Mouse (Mus musculus) spleen, adult 2 months (tissue): ENCODE measurements around the gene Atxn1. TPM values are rescaled to one million over a fixed set of nuclear protein-coding genes. Genes with fewer than 3 reads are reported as not detected.

Experiments
- DNase-seq, 2 experiments: peaks; one replicate each; pipeline versions ENCODE4 v3.0.0 to v3.0.0-alpha.2; 2012 to 2021; ENCODE audit warnings: low spot score in 2 of 2, low read depth in 1 of 2
- H3K27ac ChIP-seq: fragments of 200-500 bp; 2 replicates; pipeline ENCODE4 v1.5.1; 2012; ENCODE audit warnings: low read length, inconsistent platforms; ENCODE audit not compliant: insufficient read depth
- H3K27me3 ChIP-seq: fragments of 200-500 bp; 2 replicates; pipeline ENCODE4 v1.6.1; 2012; ENCODE audit warnings: mild to moderate bottlenecking, moderate library complexity, low read length, inconsistent platforms; ENCODE audit not compliant: control insufficient read depth, insufficient read depth
- H3K36me3 ChIP-seq: fragments of 200-500 bp; 2 replicates; pipeline ENCODE4 v1.6.1; 2012; ENCODE audit warnings: mild to moderate bottlenecking, low read length, inconsistent platforms; ENCODE audit not compliant: control insufficient read depth, insufficient read depth
- H3K4me1 ChIP-seq: fragments of 200-500 bp; 2 replicates; pipeline ENCODE4 v1.6.1; 2011; ENCODE audit warnings: inconsistent platforms; ENCODE audit not compliant: control insufficient read depth, insufficient read depth, insufficient read length
- H3K4me3 ChIP-seq: fragments of 200-500 bp; 2 replicates; pipeline ENCODE4 v1.5.1; 2011; ENCODE audit warnings: mild to moderate bottlenecking, inconsistent platforms; ENCODE audit not compliant: insufficient read depth, insufficient read length; ENCODE audit errors: extremely low read depth
- CTCF ChIP-seq: fragments of 200-500 bp; IDR thresholded peaks from 2 replicates; pipeline ENCODE4 v1.5.1; 2011; ENCODE audit warnings: mild to moderate bottlenecking, inconsistent platforms; ENCODE audit not compliant: insufficient read depth, insufficient read length, insufficient replicate concordance; ENCODE audit errors: extremely low read depth
- POLR2A ChIP-seq: fragments of 200-500 bp; IDR thresholded peaks from 2 replicates; pipeline ENCODE4 v1.6.1; 2011; ENCODE audit warnings: low read depth, low read length, inconsistent platforms
- WGBS: fragments of 180-500 bp; shearing (Covaris S2); methylation state at CpG from one replicate; pipeline ENCODE4 v1.1.7; 2018; 5-methylcytosine and 5-hydroxymethylcytosine counted together
- polyA plus RNA-seq: library from polyadenylated mRNA; depleted of rRNA; stranded (reverse); fragments of >200 nt; gene quantifications from 2 replicates; pipeline ENCODE4 v1.2.3, GENCODE M21; 2012

Atxn1 gene
- polyA plus RNA-seq, 1 experiment, result 10.6 TPM

GRCm38 (mm10) chr13:45956287-45956686 lies 8.5 kb downstream of the Atxn1 start:
- Histone ChIP-seq H3K27me3 (no peaks in the 10 kb centered on the region), H3K4me1 (no peaks in the 10 kb centered on the region), H3K4me3 (no peak overlapping the region), H3K36me3 (no peaks in the 10 kb centered on the region), H3K27ac (no peak overlapping the region)
- no peak for DNase-seq
- no peak for TF ChIP-seq CTCF
- 87% methylated on average over 6 of the region's 6 CpGs for WGBS

DNA sequence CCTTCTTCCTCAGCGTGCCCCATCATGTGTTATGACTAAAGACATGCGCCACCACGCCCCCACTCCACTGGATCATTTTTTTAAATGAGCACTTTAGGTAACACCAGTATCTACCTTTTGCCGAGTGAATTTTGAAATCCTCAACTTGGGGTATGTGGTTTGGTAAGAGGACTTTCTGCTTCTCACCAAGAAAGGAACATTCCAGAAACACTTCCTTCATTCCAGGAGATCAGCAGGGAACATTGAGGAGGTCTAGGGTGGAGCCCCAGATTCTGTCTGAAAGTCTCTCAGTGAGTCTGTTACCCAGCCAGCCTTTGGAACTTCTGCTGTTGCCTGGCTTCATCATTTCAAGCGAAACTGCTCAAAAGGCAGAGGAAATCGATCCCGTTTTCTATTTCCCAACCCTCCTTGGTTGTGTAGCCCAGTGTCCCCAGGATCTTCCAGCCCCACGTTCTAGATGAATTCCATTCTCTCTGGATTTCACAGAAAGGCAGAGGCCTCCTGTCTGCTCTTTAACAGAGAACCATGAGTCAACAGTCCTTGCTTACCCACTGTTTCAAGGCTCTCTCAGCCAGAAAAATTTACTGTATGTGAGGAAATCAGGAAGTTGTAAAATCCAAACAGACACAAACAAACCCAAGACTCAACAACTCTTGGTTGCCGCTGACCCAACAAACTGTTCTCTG lies 9.3 kb downstream of the Atxn1 start:
- no peak for DNase-seq
- no peak for TF ChIP-seq CTCF
- no peak for TF ChIP-seq POLR2A
- WGBS, result 85% methylated on average over 9 of the region's 9 CpGs
- Histone ChIP-seq H3K27me3 (no peaks in the 10 kb centered on the region), H3K36me3 (no peaks in the 10 kb centered on the region), H3K4me3 (no peak overlapping the region), H3K27ac (no peak overlapping the region), H3K4me1 (no peaks in the 10 kb centered on the region)

DNA sequence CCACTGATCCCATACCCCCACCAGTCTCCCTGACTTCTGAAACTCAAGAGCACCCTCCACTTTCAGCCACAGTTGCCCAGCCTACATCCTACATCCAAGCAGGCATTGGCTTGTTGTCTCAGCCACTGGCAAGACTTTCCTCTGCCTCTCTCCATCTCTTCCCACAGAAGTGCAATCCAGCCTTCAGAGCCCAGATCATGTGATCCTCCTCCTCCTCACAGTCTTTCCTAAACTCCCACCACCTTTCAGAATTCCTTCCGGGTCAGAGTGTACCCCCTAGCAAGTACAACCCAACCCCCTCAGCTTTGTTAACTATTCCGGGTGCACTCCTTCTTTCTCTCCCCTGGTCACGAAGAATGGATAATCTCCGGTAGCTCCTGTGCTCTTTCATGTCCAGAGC lies 11.7 kb downstream of the Atxn1 start:
- Histone ChIP-seq H3K4me1 (no peaks in the 10 kb centered on the region), H3K4me3 (no peak overlapping the region), H3K27me3 (no peaks in the 10 kb centered on the region), H3K36me3 (no peaks in the 10 kb centered on the region), H3K27ac (no peak overlapping the region)
- no peak for TF ChIP-seq POLR2A
- TF ChIP-seq CTCF, result no peak
- 94% methylated on average over 4 of the region's 4 CpGs for WGBS
- DNase-seq, result no peak

- DNase-seq, result no peak
- TF ChIP-seq POLR2A (no peak), CTCF (no peak)
- Histone ChIP-seq H3K36me3 (no peaks in the 10 kb centered on the region), H3K27me3 (no peaks in the 10 kb centered on the region), H3K4me1 (no peaks in the 10 kb centered on the region), H3K4me3 (no peak overlapping the region), H3K27ac (no peak overlapping the region)
- WGBS, result 91% methylated on average over 20 of the region's 20 CpGs
Observed at GRCm38 (mm10) chr13:45951071-45951645, 13.7 kb downstream of the Atxn1 start.

DNA sequence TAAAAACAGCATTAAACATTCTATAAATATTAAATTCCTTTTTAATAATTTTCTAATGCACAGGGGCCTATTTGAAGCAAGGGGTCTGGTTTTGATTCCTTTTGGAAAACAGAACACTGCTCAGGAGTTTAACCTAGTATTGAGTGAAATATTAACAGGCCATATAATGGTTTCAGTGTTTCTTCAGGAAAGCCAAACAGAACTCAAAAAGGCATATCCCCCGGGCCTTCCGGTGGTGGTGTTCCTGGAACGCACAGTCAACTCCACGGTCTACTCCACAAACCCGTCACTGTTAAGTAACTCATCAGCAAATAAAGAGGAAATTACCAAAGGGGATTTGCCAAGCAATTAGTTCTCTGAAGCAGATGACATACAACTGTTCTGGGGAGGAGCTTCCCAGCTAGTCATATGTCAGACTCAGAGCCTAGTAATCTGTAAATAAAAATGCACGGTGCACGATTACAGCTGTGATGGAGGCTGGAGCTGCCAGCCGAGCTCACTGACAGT lies 14.4 kb downstream of the Atxn1 start:
- Histone ChIP-seq H3K27ac (no peak overlapping the region), H3K27me3 (no peaks in the 10 kb centered on the region), H3K4me1 (no peaks in the 10 kb centered on the region), H3K4me3 (no peak overlapping the region), H3K36me3 (no peaks in the 10 kb centered on the region)
- TF ChIP-seq POLR2A, result no peak
- TF ChIP-seq CTCF, result no peak
- no peak for DNase-seq
- WGBS, result 80% methylated on average over 8 of the region's 8 CpGs

DNA sequence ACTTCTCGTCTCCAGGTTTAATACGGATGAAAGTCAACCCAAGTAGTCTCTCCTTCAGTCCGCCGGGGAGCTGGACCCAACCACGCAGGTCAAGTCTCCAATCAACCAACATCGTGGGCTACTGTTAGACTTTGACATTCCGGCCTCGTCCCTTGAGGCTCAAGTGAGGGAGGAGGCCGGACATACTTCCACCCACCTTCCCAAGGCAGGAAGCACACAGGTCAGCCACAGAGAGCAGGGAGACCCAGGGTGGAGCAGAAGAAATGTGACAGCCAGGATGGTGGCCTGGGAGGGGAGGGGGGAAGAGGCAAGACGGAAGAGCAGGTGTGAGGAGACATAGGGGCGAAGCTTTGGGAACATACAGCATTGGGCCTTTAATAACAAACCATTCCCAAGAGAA lies 18.7 kb downstream of the Atxn1 start:
- H3K4me1 ChIP-seq, result no peaks in the 10 kb centered on the region
- no peaks in the 10 kb centered on the region for H3K36me3 ChIP-seq
- H3K4me3 ChIP-seq, result no peak overlapping the region

DNA sequence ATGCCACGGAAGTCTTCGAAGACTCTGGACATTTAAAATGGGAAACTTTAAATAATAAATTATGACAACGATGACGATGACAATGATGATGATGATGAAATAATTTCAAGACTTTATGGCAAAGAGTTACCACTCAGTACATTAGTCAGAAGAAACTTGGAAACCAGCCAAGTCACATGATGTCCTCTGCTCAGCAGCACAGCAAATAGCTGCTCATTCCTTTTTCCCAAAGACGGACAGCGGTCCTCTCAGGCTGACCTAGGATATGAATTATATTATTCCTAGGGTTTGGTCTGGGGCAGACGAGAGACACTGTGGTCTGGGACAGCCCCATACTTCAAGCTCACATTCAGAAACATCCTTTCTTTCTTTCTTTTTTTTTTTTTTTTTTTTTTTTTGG lies 22.5 kb downstream of the Atxn1 start:
- no peaks in the 10 kb centered on the region for H3K36me3 ChIP-seq
- WGBS, result 88% methylated on average over 7 of the region's 7 CpGs
- H3K27ac ChIP-seq, result no peak overlapping the region
- no peak overlapping the region for H3K4me3 ChIP-seq
- no peaks in the 10 kb centered on the region for H3K27me3 ChIP-seq
- no peaks in the 10 kb centered on the region for H3K4me1 ChIP-seq
- DNase-seq, result no peak
- TF ChIP-seq POLR2A, result no peak
- no peak for TF ChIP-seq CTCF

More for the DNA sequence above, 18.7 kb downstream of the Atxn1 start:
- WGBS, result 96% methylated on average over 11 of the region's 11 CpGs
- TF ChIP-seq CTCF (no peak), POLR2A (no peak)
- DNase-seq, result no peak
- Histone ChIP-seq H3K27me3 (no peaks in the 10 kb centered on the region), H3K27ac (no peak overlapping the region)
